Mouse (Mus musculus) myocyte (in vitro differentiated cells): ENCODE measurements around the gene Gm11733.

Experiments
- E2F4 ChIP-seq: IDR thresholded peaks from one replicate; pipeline ENCODE4 v1.6.1; 2011; ENCODE audit warnings: mild to moderate bottlenecking, control low read depth, moderate library complexity; ENCODE audit not compliant: insufficient read depth
- MAX ChIP-seq: IDR thresholded peaks from one replicate; pipeline ENCODE4 v1.6.1; 2011; ENCODE audit warnings: low read depth, mild to moderate bottlenecking, control low read depth
- MYOD1 ChIP-seq, 3 experiments: IDR thresholded peaks; one replicate each; pipeline ENCODE4 v1.6.1; 2011; ENCODE audit warnings: control low read depth in 2 of 3, low read depth in 2 of 3, mild to moderate bottlenecking in 2 of 3, moderate library complexity in 1 of 3; ENCODE audit not compliant: insufficient read length in 2 of 3, control insufficient read depth in 1 of 3
- MYOG ChIP-seq, 3 experiments: IDR thresholded peaks; one replicate each; pipeline ENCODE4 v1.6.1; 2011; ENCODE audit warnings: control low read depth in 2 of 3, low read depth in 2 of 3, mild to moderate bottlenecking in 2 of 3; ENCODE audit not compliant: insufficient read length in 2 of 3, control insufficient read depth in 1 of 3, insufficient read depth in 1 of 3
- POLR2A ChIP-seq: IDR thresholded peaks from one replicate; pipeline ENCODE4 v1.6.1; 2011; ENCODE audit warnings: low read depth, mild to moderate bottlenecking, control low read depth, moderate library complexity; ENCODE audit not compliant: insufficient read length
- POLR2AphosphoS2 ChIP-seq: IDR thresholded peaks from one replicate; pipeline ENCODE4 v1.6.1; 2011; ENCODE audit warnings: low read depth, control low read depth; ENCODE audit not compliant: insufficient read length
- TCF12 ChIP-seq: IDR thresholded peaks from one replicate; pipeline ENCODE4 v1.6.1; 2011; ENCODE audit warnings: mild to moderate bottlenecking, control low read depth; ENCODE audit not compliant: poor library complexity, insufficient read depth, severe bottlenecking
- USF1 ChIP-seq: IDR thresholded peaks from one replicate; pipeline ENCODE4 v1.6.1; 2011; ENCODE audit warnings: low read depth, mild to moderate bottlenecking, control low read depth, moderate library complexity

GRCm38 (mm10) chr11:117475669-117476068, 8.5 kb upstream of the Gm11733 start:
- TF ChIP-seq POLR2A (no peak), MAX (no peak), MYOG (IDR thresholded peaks at IDR 0.05; ENCODE audit: control insufficient read depth in 1 of 3, insufficient read depth in 1 of 3, insufficient read length in 2 of 3, low read depth in 2 of 3) (no peak), TCF12 (no peak), E2F4 (no peak), MYOD1 (IDR thresholded peaks at IDR 0.05; ENCODE audit: control insufficient read depth in 1 of 3, insufficient read length in 2 of 3, low read depth in 2 of 3) (no peak), POLR2AphosphoS2 (no peak), USF1 (no peak)
